Mouse (Mus musculus) ES-CJ7 (cell line): ENCODE results near the gene Nrxn3.

ENCODE experiments used
- DNase-seq: peaks from one replicate; pipeline ENCODE4 v3.0.0; 2011; ENCODE audit warnings: low read depth, low spot score

The Nrxn3 gene

DNA sequence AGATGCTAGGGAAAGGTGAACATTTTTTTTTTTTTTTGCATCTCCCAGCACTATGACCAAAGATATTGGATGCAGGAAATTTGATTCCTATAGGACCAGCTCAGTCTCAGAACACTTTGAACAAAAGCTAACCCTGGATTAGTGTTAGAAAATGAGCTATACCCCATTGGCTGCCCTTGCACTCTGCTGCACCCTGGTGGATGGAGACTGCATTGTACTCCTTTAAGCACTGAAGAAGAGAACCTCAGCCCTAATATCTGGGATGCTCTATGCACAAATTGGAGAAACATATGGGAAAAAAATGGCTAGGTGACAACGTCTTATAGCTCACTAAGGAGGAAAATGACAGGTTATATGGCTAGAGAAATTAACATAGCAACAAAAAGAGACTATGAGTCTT lies 589.9 kb downstream of the Nrxn3 start:
- peak; percentile 23 for DNase-seq

DNA sequence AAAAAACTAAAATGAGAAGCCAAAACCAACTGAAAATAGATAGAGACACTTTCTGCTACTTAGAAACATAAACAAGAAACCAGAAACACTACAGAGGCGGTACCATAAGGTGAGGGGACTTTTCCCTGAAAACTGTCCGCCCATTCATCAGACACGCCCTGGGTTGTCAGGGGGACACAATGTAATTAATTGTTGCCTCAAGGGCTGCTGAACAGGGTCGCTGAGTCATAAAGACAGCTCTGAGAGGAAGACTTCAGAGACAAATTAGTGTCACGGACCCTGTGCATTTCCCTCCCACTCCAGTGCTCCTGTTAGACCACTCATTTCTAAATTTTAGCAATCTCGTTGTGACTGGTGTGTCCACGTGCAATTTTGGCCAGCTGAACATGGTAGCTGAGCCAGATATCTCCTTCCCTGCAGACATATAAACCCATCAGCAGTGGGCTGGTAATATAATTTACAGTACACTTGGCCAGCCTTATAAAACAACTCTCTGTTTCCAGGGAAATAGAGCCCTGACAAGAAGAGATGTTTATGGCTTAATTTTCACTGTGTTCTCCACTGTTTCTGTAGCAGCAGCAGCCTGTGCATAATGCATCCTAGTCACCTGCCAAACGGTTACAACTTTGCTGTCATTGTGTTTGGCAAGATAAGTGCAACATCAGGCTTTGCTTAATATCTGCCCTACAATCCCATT lies 603.3 kb downstream of the Nrxn3 start:
- DNase-seq, result no peak

DNA sequence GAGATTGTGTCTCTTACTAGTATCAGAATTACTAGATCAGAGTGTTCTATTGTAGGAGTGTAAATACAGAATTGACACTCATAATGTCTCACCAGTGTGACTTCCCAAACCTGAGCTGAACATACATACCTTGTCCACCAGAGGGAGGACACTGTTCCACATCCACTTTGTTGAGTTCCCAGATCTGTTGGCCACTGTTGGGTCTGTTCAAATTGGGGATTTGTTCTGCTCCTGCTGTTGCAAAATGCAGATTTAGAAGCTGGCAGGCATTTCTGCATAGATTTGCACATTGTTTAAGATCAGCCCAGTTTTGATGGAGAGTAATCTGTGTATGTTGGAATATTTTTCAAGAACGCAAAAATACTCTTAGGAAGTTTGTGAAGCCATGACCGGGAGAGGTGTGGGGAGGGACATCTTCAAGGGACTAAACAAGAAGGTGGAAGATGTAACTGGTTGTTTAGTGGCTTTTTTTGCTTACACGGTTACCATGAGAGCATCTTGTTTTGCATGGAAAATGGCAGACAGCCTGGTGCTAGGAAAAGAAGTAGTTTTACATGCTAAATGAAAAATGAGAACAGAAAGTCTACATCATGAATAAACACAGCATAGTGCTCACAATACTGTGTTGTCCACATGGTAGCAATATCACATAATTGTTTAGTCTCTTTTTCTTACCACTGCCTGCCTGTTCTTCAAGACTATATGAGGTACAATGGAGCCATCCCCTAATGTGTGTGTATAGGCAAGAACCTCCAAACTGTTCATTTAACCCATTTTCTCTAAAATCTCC lies 609.0 kb downstream of the Nrxn3 start:
- peak; percentile 25 for DNase-seq

DNA sequence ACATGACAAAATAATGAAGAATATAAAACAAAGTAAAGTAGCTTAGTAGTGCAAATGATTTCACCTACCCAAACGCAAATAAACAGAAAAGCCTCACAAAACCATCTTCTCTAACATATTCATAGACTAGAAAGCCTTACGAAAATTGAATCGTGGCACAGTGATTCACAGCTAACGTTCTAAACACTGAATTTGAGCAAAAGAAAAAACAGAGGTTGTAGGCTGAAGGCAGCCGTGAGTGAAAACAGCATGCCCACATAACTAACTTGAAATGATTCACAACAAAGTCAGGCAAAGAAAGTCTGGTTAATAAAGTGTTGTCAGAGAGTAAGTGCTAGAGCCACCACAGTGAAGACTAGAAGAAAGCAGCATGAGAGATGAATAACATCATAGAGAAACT lies 610.8 kb downstream of the Nrxn3 start:
- no peak for DNase-seq

DNA sequence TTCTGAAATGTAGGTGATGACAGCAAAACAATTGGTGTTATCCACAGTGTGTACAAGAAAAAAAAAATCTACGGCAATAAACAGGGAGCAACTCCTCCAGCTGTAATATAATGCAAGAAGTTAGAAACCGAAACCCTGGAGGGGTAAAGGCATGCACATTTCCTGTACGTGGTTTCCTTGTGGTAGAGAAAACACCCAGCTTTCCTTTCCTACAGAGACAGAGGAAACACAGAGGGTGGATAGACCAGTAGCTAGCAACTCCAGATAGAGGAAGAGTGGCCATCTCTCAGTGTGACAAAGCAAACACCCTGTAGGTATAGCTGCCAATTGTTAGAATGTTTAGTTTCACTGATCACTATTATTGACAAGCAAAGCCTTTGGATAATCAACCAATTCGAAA lies 642.2 kb downstream of the Nrxn3 start:
- no peak for DNase-seq

DNA sequence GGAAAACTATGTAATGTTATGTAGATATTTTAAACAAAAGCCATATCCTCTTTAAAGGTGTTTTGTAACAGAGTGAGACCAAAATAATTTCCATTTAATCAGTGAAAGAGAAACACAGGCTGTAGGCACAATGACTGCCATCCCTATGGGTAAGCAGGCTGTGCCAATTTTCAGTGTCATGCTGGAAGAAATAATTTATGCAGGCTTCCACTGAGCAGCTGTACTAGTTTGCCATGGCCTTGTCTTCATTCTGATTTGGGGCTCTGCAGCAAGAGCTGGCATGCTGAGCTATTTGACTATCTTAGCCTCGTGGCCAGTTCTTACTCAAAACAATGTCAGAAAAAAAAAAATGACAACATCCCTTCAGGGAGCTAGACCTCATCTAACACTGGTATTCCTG lies 647.3 kb downstream of the Nrxn3 start:
- DNase-seq, result no peak

DNA sequence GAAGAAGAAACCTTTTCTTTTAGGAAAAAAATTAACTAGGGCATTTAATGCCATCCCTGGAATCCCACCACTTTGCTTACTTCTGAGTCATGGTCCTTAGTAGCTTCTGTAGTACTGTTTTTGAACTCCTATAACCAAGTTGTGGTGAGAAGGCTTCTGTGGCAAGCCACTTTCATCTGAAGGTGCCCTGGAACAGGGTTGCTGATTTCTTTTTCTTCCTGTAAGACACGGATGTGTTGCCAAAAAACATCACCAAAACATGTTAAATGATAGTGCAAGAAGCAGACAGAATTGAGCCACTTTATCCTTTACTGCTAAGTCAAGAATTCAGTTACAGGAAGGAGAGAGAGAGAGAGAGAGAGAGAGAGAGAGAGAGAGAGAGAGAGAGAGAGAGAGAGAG lies 653.9 kb downstream of the Nrxn3 start:
- no peak for DNase-seq

DNA sequence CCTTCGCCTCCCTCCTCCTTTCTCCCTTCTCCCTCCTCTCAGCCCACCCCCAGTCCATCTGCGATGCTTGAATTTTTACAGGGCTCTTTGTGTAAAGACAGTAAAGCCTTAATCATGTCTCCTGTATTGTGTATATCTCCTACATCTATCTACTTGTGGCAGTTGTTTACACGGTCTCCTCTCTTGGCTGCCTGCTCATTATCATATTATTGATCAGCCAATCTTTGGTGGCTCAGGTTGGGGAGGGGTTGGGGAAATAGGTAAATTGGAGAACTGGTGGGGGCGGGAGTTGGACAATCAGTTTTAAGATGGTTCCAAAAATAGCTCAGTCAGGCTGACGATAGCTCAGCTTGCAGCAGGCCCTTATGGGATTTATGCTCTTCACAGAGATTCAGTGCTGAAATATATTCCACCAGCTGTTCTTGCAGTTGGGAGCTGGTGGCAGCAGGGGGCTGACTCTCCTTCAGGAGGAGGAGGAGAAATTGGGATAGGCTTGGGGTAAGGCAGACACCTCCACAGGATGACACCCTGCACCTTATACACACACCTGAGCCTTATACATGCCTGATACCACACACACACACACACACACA lies 654.5 kb downstream of the Nrxn3 start:
- DNase-seq, result no peak

DNA sequence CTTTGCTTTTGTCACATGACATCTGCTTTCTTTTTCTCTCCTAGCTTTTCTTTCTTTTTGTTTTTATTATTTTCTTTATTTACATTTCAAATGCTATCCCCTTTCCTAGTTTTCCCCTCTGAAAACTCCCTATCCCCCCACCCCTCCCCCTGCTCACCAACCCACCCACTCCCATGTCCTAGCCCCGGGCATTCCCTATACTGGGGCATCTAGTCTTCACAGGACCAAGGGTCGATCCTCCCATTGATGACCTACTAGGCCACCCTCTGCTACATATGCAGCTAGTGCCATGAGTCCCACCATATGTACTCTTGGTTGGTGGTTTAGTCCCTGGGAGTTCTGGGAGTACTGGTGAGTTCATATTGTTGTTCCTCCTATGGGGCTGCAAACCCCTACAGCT lies 655.0 kb downstream of the Nrxn3 start:
- no peak for DNase-seq

DNA sequence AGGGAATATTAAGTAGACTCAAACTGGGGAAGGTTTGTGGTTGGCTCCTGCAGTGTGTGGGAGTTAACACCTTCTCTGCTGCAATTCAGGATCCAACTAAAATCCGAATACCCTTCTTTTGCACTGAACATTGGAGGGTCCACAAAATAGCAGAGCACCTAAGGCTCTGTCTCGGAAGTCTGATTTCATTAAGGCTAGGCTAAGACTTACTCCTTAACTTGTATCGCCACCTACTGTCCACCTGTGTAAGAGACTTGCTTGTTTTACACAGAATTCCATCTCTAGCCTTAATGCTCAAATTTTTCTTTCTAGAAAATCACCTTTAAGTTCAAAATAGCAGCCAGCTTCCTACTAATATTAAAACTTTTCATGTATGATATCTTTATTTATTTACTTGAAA lies 660.6 kb downstream of the Nrxn3 start:
- DNase-seq, result peak; percentile 40

DNA sequence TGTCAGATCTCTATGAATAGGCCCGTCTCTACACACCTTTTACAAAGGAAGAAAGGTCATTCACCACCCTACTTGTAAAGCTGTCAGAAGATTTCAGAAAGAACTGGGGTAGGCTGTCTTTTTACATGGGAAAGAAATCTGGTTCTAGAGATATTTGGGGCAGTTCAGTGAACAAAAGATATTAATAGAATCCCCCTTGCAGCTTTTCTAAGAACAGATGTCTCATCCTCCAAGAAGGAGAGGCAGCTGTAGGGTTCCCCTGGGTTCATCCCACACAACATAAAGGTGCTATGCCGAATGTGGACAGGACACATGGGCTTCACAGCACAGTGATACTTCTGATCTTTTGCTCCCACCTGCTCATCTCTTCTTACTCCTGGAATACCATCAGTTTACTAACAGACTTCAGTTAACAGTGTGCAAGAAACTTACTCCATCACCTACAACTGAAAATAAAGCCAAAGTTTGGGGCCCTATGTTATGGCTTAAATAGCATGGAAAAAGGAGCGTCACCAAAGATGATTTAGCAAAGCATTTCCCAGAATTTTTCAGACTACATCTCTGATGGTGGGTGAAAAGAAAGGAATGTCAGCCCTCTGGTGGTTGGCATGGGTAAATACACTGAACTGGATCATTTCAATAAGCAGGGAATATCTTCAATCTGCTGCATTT lies 672.6 kb downstream of the Nrxn3 start:
- DNase-seq, result peak; percentile 4

DNA sequence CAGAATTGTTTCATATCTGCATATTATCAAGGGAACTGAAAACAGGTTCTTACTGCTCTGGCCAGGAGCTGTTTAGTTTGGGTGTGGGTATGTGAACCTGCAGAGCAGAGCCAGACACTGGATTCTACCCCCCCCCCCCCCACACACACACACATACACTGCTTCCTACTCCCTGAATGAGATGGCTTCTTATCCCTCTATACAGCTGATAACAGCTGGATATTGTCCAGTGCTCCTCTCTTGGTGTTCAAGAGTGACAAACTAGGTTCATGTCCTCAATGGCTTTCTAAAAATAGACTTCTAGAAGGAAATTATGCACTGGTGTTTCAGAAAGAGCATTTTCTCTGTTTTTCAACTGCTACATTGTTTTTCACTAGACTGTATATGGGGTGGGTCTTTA lies 713.8 kb downstream of the Nrxn3 start:
- DNase-seq, result no peak

DNA sequence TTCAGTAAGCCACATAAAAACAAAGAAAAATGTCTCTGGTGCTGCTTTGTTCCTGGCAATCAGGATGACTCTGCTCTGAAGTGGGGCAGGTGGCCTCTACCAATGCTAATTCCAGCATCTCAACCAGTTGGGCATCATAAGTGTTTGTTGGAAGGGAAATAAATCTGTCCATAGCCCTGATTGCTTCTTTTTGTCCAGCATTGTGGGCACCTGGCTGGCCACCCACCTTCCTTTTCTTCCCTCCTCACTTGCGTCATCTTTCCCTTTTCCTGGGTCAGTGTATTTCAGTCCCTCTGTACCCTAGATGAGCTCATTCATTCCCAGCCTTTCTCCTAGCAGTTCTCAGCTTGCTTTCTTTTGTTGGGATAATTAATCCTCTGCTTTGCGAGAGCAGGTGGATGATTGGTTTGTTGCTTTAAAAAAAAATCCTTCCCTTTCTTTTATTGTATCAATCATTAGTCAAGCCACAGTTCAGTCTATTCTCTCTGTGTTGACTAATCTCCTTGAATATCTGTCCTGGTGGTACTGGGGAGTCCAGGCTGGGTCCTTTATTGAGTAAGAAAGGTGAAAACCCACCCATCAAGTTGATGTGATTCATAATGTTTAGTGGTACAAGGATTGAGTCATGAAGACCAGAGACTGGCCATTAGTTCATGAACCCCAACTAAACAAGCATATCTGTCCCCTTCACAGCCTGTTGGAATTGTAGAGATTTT lies 719.8 kb downstream of the Nrxn3 start:
- no peak for DNase-seq

DNA sequence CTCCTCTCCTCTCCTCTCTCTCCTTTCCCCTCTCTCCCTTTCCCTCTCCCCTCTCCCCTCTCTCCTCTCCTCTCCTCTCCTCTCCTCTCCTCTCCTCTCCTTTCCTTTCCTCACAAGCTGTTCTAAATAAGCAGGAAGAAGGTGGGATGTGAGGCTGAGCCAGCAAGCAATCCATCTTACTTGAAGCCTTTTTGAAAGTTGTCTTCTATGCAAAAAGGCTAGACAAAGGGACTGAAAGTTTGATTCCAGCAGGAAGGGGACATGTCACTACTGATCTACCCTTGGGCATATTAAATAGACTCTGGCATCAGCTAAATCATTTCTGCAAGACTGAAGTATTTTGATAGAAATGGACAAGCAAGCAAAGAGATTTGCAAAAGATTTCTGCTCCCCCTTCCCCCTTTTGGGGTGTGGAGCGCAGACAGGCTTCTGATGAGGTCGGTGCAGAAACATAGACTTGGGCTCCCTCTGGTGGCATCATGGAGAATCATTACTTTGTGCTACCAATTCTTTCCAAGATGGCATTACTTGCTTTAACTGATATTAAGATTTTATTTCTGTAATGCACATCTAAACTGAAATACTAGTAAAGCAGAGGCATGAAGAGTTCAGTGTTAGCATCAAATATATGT lies 728.1 kb downstream of the Nrxn3 start:
- DNase-seq, result peak; percentile 49

DNA sequence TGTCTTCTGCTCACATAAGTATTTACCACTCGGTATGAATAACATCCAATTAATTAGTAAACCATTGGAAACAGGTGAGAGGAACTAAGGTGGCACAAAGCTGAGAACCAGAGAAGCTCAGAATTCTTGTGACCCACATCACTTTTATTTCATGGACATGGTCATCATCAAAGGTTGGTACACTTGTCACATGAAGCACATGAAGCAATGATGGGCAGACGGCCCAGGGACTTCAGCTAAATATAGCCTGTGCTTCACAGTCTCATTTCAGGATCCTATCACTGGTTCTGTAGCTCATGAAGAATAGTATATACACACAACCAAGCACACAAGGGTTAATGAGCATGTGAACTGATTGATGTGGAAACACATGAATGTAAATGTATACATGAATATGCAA lies 747.5 kb downstream of the Nrxn3 start:
- DNase-seq, result no peak

DNA sequence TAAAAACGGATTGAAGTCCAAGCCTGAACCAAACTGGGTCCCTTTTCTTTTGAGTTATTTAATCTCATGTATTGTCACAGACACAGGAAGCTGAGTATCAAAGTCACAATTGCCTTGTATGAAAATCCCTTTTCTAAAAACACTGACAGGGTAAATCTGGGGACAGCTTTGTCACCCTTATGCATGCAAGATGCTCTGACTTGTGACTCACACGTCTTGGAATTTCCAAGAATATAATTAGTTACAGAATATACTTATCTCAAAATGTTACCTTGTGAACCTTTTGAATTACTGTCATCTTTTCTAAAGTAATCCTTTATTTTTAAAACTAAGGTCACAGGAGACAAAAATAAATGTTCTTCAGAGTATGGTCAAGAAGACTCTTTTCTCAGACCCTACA lies 748.6 kb downstream of the Nrxn3 start:
- DNase-seq, result no peak

DNA sequence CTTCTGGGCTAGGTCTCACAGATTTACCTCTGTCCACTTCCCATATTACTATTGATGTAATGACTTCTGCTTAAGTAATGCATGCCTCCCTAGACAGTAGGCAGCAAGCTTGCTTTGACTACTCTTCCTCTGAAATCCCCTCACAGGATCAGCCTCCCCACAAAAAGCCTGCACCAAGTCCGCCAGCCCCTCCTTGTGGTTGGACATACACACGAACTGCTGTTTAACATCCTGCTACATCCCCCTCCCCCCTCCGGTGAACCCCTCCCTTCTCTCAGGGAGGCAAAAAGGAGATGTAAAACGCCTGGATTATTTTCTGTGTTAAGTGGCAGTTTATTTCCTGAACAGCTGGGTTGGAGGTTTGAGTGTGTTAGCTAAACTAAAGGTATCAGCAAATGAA lies 749.2 kb downstream of the Nrxn3 start:
- DNase-seq, result peak; percentile 14

DNA sequence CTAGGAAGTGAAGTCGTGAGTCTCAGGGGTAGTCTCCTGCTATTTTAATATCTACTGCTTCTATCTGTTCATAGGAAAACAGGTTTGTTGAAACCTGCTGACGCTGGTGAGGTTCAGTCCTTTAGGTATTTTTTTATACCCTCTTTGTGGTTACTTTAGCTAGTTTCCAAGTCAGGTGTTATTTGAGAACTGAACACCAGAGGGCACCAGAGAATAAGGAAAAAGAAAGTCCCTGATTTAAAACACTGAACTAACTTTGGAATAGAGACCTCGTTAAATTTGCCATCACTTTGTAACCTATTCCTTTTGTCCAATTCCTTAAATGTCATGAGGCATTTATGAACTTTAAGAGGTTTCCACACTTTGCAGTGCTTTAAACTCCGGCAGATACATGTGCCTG lies 756.4 kb downstream of the Nrxn3 start:
- DNase-seq, result peak; percentile 31

DNA sequence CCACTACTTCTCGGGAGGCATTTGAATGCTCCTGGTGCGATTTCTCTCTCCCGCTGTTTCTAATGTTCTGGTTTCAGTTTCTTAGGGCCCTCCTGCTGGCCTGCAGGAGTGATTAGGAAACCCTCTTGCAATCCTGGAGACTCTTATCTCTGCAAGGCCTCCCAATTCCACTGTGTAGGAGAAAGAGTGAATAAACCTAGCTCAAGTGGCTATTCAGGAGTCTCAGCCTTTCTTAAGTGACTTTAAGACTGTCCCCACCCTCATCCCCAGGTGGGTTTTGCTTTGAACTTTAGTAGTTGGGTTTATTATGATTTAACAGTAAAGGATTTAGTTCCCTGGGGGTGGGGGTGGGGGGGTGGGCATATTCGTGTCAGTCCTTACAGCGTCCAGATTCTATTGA lies 759.5 kb downstream of the Nrxn3 start:
- peak; percentile 29 for DNase-seq

DNA sequence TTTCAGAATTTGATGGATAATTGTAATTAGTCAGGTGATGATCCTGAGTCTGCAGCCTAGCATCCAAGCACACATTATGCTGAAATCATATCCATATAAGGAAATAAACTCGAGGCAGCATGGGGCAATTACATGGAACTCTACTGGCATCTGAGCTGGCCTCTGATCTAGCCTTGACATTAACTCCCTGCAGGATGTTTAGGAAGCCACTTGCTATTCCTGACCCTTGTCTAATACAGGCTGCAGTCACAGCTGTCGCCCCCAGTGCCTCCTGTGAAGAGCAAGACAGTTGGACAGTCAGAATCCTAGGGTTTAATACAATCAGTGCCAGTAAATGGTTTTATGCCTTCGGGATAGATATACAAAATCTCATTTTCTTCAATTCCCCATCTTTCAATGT lies 781.4 kb downstream of the Nrxn3 start:
- no peak for DNase-seq

DNA sequence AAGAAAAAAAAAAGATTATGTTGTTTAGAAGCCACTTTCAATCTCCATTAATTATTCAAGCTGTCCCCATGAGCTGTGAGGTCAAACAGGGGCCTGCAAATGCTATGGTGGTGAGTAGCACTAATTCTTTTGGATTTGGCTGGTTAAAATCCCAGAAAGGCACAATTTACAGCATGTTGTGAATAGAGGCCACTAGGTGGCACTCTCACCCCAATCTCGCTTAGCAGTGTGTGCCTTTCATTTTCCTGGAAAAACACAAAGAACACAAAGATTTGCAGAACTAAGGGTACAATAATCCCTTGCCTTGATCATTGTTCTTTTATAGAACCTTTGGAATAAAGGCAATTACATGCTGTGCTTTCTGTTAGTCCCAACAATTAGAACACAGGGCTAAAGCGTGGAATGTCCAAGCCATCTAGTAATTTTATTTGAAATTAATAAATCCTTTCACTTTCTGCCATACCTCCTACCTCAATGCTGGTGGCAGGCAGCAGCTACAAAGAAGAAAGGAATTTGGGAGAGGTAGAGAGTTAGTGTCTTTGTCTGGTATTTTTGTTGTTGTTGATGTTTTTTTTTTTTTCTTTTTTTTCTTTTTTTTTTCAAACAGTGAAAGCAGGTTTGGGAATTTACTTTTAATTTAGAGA lies 782.6 kb downstream of the Nrxn3 start:
- peak; percentile 34 for DNase-seq
